Mouse (Mus musculus): Measurements from ENCODE around the gene Unc13b. TPM values are rescaled to one million over a fixed set of nuclear protein-coding genes. Genes with fewer than 3 reads are reported as not detected.
A peak's percentile ranks its signal among the peaks of the same experiment; 100 is the strongest.

Gene Unc13b
- polyA plus RNA-seq, 1 experiment = 0.42 TPM

DNA sequence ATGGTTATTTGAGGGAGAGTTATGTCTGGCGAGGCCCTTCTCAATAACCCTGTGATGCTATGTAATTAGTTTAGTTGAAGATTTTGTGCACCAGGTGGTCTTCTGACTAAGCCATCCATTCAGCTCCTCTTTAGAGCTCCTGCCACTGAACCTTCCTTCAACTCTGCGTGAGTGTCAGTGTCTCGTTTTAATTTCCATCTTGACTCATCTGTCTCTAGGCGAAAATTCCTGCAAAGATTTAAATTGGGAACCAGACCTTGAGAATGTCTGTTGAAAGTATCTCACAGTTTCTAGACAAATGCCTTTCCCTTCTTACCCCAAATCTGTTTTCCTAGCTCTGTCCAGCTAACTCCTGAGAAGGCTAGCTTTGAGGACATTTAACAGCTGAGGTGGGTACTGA is 146.8 kb downstream of the Unc13b start:
- Histone ChIP-seq H3K79me2 (ENCODE audit: control insufficient read depth, insufficient read depth) (no peaks in the 10 kb centered on the region), H3ac (ENCODE audit: control insufficient read depth, insufficient read length) (no peak overlapping the region), H3K4me2 (ENCODE audit: low read depth) (no peak overlapping the region), H3K27me3 (ENCODE audit: control insufficient read depth, insufficient read depth, insufficient read length) (peaks cover 10% of the 10 kb centered on the region), H3K4me3 (no peak overlapping the region), H3K36me3 (ENCODE audit: control insufficient read depth, insufficient read depth) (no peaks in the 10 kb centered on the region)
- TF ChIP-seq E2F4 (IDR thresholded peaks at IDR 0.05; ENCODE audit: insufficient read depth) (no peak), CEBPB (IDR thresholded peaks at IDR 0.05; ENCODE audit: insufficient read depth, poor library complexity, severe bottlenecking) (no peak), REST (IDR thresholded peaks at IDR 0.05; ENCODE audit: insufficient read depth, insufficient read length) (no peak), POLR2A (IDR thresholded peaks at IDR 0.05; ENCODE audit: insufficient read length, low read depth) (no peak), MYOD1 (IDR thresholded peaks at IDR 0.05; ENCODE audit: control insufficient read depth in 1 of 3, insufficient read length in 2 of 3, low read depth in 2 of 3) (no peak), TCF12 (IDR thresholded peaks at IDR 0.05; ENCODE audit: insufficient read depth, poor library complexity, severe bottlenecking) (no peak), SRF (IDR thresholded peaks at IDR 0.05; ENCODE audit: control insufficient read depth, insufficient read length, low read depth) (no peak), MAX (IDR thresholded peaks at IDR 0.05; ENCODE audit: low read depth) (no peak), MYOG (IDR thresholded peaks at IDR 0.05; ENCODE audit: control insufficient read depth in 1 of 3, insufficient read depth in 1 of 3, insufficient read length in 2 of 3, low read depth in 2 of 3) (no peak), POLR2AphosphoS2 (IDR thresholded peaks at IDR 0.05; ENCODE audit: insufficient read length, low read depth) (no peak), USF1 (IDR thresholded peaks at IDR 0.05; ENCODE audit: low read depth) (no peak), TCF3 (IDR thresholded peaks at IDR 0.05; ENCODE audit: insufficient read length, low read depth) (no peak)

DNA sequence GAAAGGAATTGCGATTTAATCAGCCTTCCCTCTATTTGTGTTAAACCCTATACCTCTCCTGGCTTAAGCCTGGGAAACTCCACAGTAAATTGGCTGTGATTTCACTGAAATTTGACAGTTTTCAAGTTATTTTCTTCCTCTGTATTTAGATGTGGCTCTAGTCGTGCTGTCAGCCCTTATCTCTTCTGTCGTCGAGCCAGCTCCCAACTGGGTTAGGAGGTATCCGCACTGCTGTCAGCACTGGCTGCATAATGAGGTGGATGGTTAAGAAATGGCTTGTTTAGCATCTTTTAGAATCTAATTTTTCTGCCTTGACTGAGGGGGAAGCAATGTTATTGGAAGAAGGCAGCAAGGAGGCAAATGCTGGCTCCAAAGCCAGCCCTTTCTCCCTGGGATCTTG is 148.2 kb downstream of the Unc13b start:
- TF ChIP-seq E2F4 (IDR thresholded peaks at IDR 0.05; ENCODE audit: insufficient read depth) (no peak), MYOG (IDR thresholded peaks at IDR 0.05; ENCODE audit: control insufficient read depth in 1 of 3, insufficient read depth in 1 of 3, insufficient read length in 2 of 3, low read depth in 2 of 3) (no peak), USF1 (IDR thresholded peaks at IDR 0.05; ENCODE audit: low read depth) (no peak), SRF (IDR thresholded peaks at IDR 0.05; ENCODE audit: control insufficient read depth, insufficient read length, low read depth) (no peak), CEBPB (IDR thresholded peaks at IDR 0.05; ENCODE audit: insufficient read depth, poor library complexity, severe bottlenecking) (no peak), POLR2AphosphoS2 (IDR thresholded peaks at IDR 0.05; ENCODE audit: insufficient read length, low read depth) (no peak), TCF3 (IDR thresholded peaks at IDR 0.05; ENCODE audit: insufficient read length, low read depth) (no peak), POLR2A (IDR thresholded peaks at IDR 0.05; ENCODE audit: insufficient read length, low read depth) (no peak), TCF12 (IDR thresholded peaks at IDR 0.05; ENCODE audit: insufficient read depth, poor library complexity, severe bottlenecking) (no peak), MYOD1 (IDR thresholded peaks at IDR 0.05; ENCODE audit: control insufficient read depth in 1 of 3, insufficient read length in 2 of 3, low read depth in 2 of 3) (no peak), REST (IDR thresholded peaks at IDR 0.05; ENCODE audit: insufficient read depth, insufficient read length) (no peak)
- Histone ChIP-seq H3K27me3 (ENCODE audit: control insufficient read depth, insufficient read depth, insufficient read length) (peaks cover 10% of the 10 kb centered on the region), H3K4me3 (no peak overlapping the region), H3K4me2 (ENCODE audit: low read depth) (no peak overlapping the region), H3ac (ENCODE audit: control insufficient read depth, insufficient read length) (no peak overlapping the region), H3K36me3 (ENCODE audit: control insufficient read depth, insufficient read depth) (no peaks in the 10 kb centered on the region), H3K79me2 (ENCODE audit: control insufficient read depth, insufficient read depth) (no peaks in the 10 kb centered on the region)

DNA sequence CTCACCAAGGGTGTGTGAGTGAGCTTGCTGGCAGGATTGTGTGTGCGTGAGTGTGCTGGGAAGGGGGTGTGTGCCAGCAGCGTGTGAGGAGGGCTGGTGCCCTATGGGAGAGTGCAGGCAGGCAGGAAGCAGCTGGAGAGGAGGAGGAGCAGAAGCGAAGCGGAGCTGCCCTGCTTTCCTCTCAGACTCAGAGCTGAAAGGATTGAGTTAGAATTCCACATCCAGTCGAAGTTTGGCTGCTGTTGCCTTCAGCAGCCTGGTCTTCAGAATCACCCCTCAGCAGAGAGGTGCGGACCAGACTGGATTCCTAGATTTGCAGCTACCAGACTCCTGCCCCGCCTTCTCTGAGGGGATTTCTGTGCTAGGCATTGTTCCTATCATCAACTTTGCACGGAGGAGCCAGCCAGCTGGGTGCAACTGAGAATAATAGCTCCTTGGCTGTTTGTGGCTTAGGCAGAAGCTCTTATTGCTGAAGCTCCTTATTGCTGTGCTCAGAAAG is 150.4 kb downstream of the Unc13b start:
- Histone ChIP-seq H3K27me3 (ENCODE audit: control insufficient read depth, insufficient read depth, insufficient read length) (peaks cover 10% of the 10 kb centered on the region), H3K79me2 (ENCODE audit: control insufficient read depth, insufficient read depth) (no peaks in the 10 kb centered on the region), H3K4me2 (ENCODE audit: low read depth) (peak overlapping the region; percentile 38), H3K4me3 (no peak overlapping the region), H3ac (ENCODE audit: control insufficient read depth, insufficient read length) (no peak overlapping the region), H3K36me3 (ENCODE audit: control insufficient read depth, insufficient read depth) (no peaks in the 10 kb centered on the region)
- TF ChIP-seq MYOG (IDR thresholded peaks at IDR 0.05; ENCODE audit: control insufficient read depth in 1 of 3, insufficient read depth in 1 of 3, insufficient read length in 2 of 3, low read depth in 2 of 3) = no peak
- no peak for TF ChIP-seq SRF (IDR thresholded peaks at IDR 0.05; ENCODE audit: control insufficient read depth, insufficient read length, low read depth)
- no peak for TF ChIP-seq MYOD1 (IDR thresholded peaks at IDR 0.05; ENCODE audit: control insufficient read depth in 1 of 3, insufficient read length in 2 of 3, low read depth in 2 of 3)
- TF ChIP-seq USF1 (IDR thresholded peaks at IDR 0.05; ENCODE audit: low read depth) = no peak
- TF ChIP-seq TCF3 (IDR thresholded peaks at IDR 0.05; ENCODE audit: insufficient read length, low read depth) = no peak
- no peak for TF ChIP-seq E2F4 (IDR thresholded peaks at IDR 0.05; ENCODE audit: insufficient read depth)
- TF ChIP-seq TCF12 (IDR thresholded peaks at IDR 0.05; ENCODE audit: insufficient read depth, poor library complexity, severe bottlenecking) = no peak
- TF ChIP-seq REST (IDR thresholded peaks at IDR 0.05; ENCODE audit: insufficient read depth, insufficient read length) = no peak
- no peak for TF ChIP-seq MAX (IDR thresholded peaks at IDR 0.05; ENCODE audit: low read depth)
- TF ChIP-seq CEBPB (IDR thresholded peaks at IDR 0.05; ENCODE audit: insufficient read depth, poor library complexity, severe bottlenecking) = no peak
- no peak for TF ChIP-seq POLR2AphosphoS2 (IDR thresholded peaks at IDR 0.05; ENCODE audit: insufficient read length, low read depth)
- TF ChIP-seq POLR2A (IDR thresholded peaks at IDR 0.05; ENCODE audit: insufficient read length, low read depth) = no peak

DNA sequence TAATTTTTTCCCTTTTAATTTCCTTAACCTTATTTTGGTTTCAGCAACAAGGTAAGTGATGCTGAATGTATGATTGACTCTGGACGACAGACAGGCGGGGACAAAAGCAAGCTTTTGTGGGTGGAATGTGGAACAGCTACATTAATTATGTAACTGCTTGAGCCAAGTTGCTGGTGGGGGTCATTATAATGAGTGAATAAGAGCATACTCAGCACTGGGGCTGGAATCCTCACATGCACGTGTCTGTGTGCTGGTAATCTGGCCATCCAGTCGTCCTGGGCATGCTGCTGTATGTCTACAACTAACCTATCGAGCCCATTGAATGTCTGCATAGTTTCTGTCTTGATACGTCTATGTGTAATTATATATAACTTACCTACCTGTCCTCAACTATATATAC is 150.9 kb downstream of the Unc13b start:
- H3ac ChIP-seq (ENCODE audit: control insufficient read depth, insufficient read length) = no peak overlapping the region
- H3K4me3 ChIP-seq = no peak overlapping the region
- H3K4me2 ChIP-seq (ENCODE audit: low read depth) = no peak overlapping the region
- H3K36me3 ChIP-seq (ENCODE audit: control insufficient read depth, insufficient read depth) = no peaks in the 10 kb centered on the region
- TF ChIP-seq POLR2A (IDR thresholded peaks at IDR 0.05; ENCODE audit: insufficient read length, low read depth) = no peak
- no peak for TF ChIP-seq MYOD1 (IDR thresholded peaks at IDR 0.05; ENCODE audit: control insufficient read depth in 1 of 3, insufficient read length in 2 of 3, low read depth in 2 of 3)
- no peak for TF ChIP-seq USF1 (IDR thresholded peaks at IDR 0.05; ENCODE audit: low read depth)
- no peak for TF ChIP-seq MYOG (IDR thresholded peaks at IDR 0.05; ENCODE audit: control insufficient read depth in 1 of 3, insufficient read depth in 1 of 3, insufficient read length in 2 of 3, low read depth in 2 of 3)
- no peak for TF ChIP-seq E2F4 (IDR thresholded peaks at IDR 0.05; ENCODE audit: insufficient read depth)
- TF ChIP-seq TCF12 (IDR thresholded peaks at IDR 0.05; ENCODE audit: insufficient read depth, poor library complexity, severe bottlenecking) = no peak
- TF ChIP-seq CEBPB (IDR thresholded peaks at IDR 0.05; ENCODE audit: insufficient read depth, poor library complexity, severe bottlenecking) = no peak
- no peak for TF ChIP-seq REST (IDR thresholded peaks at IDR 0.05; ENCODE audit: insufficient read depth, insufficient read length)
- no peak for TF ChIP-seq MAX (IDR thresholded peaks at IDR 0.05; ENCODE audit: low read depth)
- no peak for TF ChIP-seq TCF3 (IDR thresholded peaks at IDR 0.05; ENCODE audit: insufficient read length, low read depth)
- TF ChIP-seq POLR2AphosphoS2 (IDR thresholded peaks at IDR 0.05; ENCODE audit: insufficient read length, low read depth) = no peak
- TF ChIP-seq SRF (IDR thresholded peaks at IDR 0.05; ENCODE audit: control insufficient read depth, insufficient read length, low read depth) = no peak
- H3K27me3 ChIP-seq (ENCODE audit: control insufficient read depth, insufficient read depth, insufficient read length) = peaks cover 10% of the 10 kb centered on the region
- no peaks in the 10 kb centered on the region for H3K79me2 ChIP-seq (ENCODE audit: control insufficient read depth, insufficient read depth)
